Mouse (Mus musculus): Measurements from ENCODE around the gene Fbxo47.
"Not testable (repeated sequence)": the region's sequence is repeated elsewhere in the genome, so short reads cannot be mapped to it uniquely, and the experiment has no call there.

Fbxo47 gene

GRCm38 (mm10) chr11:97874396-97874795 is 9.6 kb downstream of the Fbxo47 start:
- H3K9me3 ChIP-seq (ENCODE audit: low read length) = no peaks in the 10 kb centered on the region
- H3K27me3 ChIP-seq (ENCODE audit: insufficient read depth, low read length) = no peaks in the 10 kb centered on the region
- no peaks in the 10 kb centered on the region for H3K4me1 ChIP-seq (replicated peaks; ENCODE audit: low read depth, low read length)
- no peaks in the 10 kb centered on the region for H3K36me3 ChIP-seq (ENCODE audit: insufficient read depth, low read length)
- H3K4me3 ChIP-seq (replicated peaks; ENCODE audit: low read length) = no peak overlapping the region
- TF ChIP-seq POU5F1 (IDR thresholded peaks at IDR 0.05; ENCODE audit: borderline replicate concordance, low read length) = no peak
- TF ChIP-seq CTCF (conservative IDR thresholded peaks at IDR 0.05; ENCODE audit: low read length) = no peak
- TF ChIP-seq NANOG (IDR thresholded peaks at IDR 0.05; ENCODE audit: borderline replicate concordance, low read length) = no peak

GRCm38 (mm10) chr11:97872378-97872777 is 11.6 kb downstream of the Fbxo47 start:
- H3K36me3 ChIP-seq (ENCODE audit: insufficient read depth, low read length); H3K27me3 ChIP-seq (ENCODE audit: insufficient read depth, low read length); H3K4me3 ChIP-seq (replicated peaks; ENCODE audit: low read length); H3K9me3 ChIP-seq (ENCODE audit: low read length); H3K4me1 ChIP-seq (replicated peaks; ENCODE audit: low read depth, low read length): not testable (repeated sequence)

DNA sequence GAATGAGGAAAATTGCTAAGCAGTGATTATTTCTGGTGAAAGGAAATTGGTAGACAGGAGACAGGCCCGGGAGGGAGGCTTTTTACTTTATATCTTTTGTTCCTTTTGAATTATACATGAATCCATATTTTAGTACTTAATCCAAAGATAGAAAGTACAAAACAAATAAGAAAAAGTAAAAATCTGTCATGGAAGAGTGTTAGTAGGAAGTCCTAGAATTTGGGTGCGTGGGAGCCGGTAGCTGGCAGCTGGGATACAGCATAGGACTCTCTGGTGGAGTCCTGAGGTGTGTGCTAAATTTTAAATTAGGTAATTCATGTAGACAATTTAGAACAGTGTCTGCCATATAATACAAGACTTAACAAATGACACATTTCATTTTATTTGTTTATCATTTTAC is 16.4 kb downstream of the Fbxo47 start:
- TF ChIP-seq POU5F1 (IDR thresholded peaks at IDR 0.05; ENCODE audit: borderline replicate concordance, low read length) (no peak), CTCF (conservative IDR thresholded peaks at IDR 0.05; ENCODE audit: low read length) (no peak), NANOG (IDR thresholded peaks at IDR 0.05; ENCODE audit: borderline replicate concordance, low read length) (no peak)
- H3K4me3 ChIP-seq (replicated peaks; ENCODE audit: low read length) = no peak overlapping the region
- H3K4me1 ChIP-seq (replicated peaks; ENCODE audit: low read depth, low read length) = peaks cover 3% of the 10 kb centered on the region
- no peaks in the 10 kb centered on the region for H3K9me3 ChIP-seq (ENCODE audit: low read length)
- no peaks in the 10 kb centered on the region for H3K36me3 ChIP-seq (ENCODE audit: insufficient read depth, low read length)
- H3K27me3 ChIP-seq (ENCODE audit: insufficient read depth, low read length) = no peaks in the 10 kb centered on the region

DNA sequence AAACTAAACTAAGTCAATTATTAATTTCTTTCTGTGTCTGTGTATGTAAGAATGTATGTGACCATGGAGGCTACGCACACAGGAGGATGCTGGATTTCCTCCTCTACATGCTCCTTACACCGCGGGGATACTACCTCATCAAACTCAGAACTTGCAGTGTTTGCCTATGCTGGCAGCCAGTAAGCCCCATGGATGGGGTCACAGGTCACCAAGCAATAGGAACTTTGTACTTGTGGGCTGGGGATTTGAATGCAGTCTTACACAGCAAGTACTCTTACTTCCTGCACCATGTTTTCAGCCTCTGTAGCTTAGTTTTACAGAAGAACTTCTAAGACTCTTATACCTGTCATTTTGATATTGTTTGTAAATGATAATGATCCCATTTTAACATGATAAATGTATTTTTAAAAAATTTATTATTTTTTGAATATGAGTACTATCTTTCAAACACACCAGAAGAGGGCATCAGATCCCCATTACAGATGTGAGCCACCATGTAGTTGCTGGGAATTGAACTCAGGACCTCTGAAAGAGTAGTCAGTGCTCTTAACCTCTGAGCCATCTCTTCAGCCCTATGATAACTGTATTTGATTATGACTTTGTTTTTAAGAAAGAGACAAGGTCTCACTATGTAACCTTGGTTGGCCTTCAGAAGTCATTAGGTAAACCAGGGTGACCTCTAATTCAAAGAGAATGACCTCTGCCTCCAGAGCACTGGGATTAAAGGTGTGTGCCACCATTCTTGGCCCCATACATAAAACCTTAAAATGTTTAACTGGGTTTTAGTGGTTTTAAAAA is 17.7 kb downstream of the Fbxo47 start:
- no peaks in the 10 kb centered on the region for H3K9me3 ChIP-seq (ENCODE audit: low read length)

DNA sequence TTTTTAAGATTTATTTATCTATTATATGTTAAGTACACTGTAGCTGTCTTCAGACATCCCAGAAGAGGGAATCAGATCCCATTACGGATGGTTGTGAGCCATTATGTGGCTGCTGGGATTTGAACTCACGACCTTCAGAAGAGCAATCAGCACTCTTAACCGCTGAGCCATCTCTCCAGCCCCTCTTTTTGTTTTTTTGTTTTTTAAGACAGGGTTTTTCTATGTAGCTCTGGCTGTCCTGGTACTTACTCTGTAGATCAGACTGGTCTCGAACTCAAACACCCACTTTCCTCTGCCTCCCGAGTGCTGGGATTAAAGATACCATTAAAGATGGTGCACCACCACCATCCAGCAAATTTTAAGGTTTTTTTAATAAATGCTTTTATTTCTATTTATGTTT is 18.5 kb downstream of the Fbxo47 start:
- Histone ChIP-seq H3K27me3 (ENCODE audit: insufficient read depth, low read length) (no peaks in the 10 kb centered on the region), H3K4me3 (replicated peaks; ENCODE audit: low read length) (no peak overlapping the region), H3K9me3 (ENCODE audit: low read length) (no peaks in the 10 kb centered on the region), H3K4me1 (replicated peaks; ENCODE audit: low read depth, low read length) (peaks cover 3% of the 10 kb centered on the region), H3K36me3 (ENCODE audit: insufficient read depth, low read length) (no peaks in the 10 kb centered on the region)
- TF ChIP-seq CTCF (conservative IDR thresholded peaks at IDR 0.05; ENCODE audit: low read length) (no peak), NANOG (IDR thresholded peaks at IDR 0.05; ENCODE audit: borderline replicate concordance, low read length) (no peak), POU5F1 (IDR thresholded peaks at IDR 0.05; ENCODE audit: borderline replicate concordance, low read length) (no peak)

More for the DNA sequence above, 17.7 kb downstream of the Fbxo47 start:
- no peak overlapping the region for H3K4me3 ChIP-seq (replicated peaks; ENCODE audit: low read length)
- H3K27me3 ChIP-seq (ENCODE audit: insufficient read depth, low read length) = no peaks in the 10 kb centered on the region
- no peak for TF ChIP-seq CTCF (conservative IDR thresholded peaks at IDR 0.05; ENCODE audit: low read length)
- no peak for TF ChIP-seq POU5F1 (IDR thresholded peaks at IDR 0.05; ENCODE audit: borderline replicate concordance, low read length)
- TF ChIP-seq NANOG (IDR thresholded peaks at IDR 0.05; ENCODE audit: borderline replicate concordance, low read length) = no peak
- peaks cover 3% of the 10 kb centered on the region for H3K4me1 ChIP-seq (replicated peaks; ENCODE audit: low read depth, low read length)
- H3K36me3 ChIP-seq (ENCODE audit: insufficient read depth, low read length) = no peaks in the 10 kb centered on the region

DNA sequence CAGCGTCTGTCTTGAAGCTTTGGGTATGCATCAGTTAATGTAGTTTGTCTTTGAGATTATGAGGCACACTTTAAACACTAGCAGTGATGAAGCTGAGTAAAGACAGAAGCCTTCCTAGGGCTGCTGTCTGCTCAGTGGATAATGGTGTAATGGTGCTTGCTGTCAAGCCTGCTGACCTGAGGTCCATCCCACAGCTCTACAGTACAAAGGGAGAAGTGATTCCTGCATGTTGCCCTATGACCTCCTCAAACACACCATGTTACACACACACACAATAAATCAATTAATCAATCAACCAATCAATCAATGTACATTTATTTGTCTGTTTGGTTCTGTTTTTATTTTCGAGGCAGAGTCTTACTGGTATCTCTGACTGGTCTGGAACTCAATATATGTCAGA is 21.8 kb downstream of the Fbxo47 start:
- Histone ChIP-seq H3K9me3 (ENCODE audit: low read length) (no peaks in the 10 kb centered on the region), H3K4me1 (replicated peaks; ENCODE audit: low read depth, low read length) (peaks cover 3% of the 10 kb centered on the region), H3K27me3 (ENCODE audit: insufficient read depth, low read length) (no peaks in the 10 kb centered on the region), H3K36me3 (ENCODE audit: insufficient read depth, low read length) (no peaks in the 10 kb centered on the region), H3K4me3 (replicated peaks; ENCODE audit: low read length) (no peak overlapping the region)
- TF ChIP-seq CTCF (conservative IDR thresholded peaks at IDR 0.05; ENCODE audit: low read length) = no peak
- no peak for TF ChIP-seq NANOG (IDR thresholded peaks at IDR 0.05; ENCODE audit: borderline replicate concordance, low read length)
- no peak for TF ChIP-seq POU5F1 (IDR thresholded peaks at IDR 0.05; ENCODE audit: borderline replicate concordance, low read length)

DNA sequence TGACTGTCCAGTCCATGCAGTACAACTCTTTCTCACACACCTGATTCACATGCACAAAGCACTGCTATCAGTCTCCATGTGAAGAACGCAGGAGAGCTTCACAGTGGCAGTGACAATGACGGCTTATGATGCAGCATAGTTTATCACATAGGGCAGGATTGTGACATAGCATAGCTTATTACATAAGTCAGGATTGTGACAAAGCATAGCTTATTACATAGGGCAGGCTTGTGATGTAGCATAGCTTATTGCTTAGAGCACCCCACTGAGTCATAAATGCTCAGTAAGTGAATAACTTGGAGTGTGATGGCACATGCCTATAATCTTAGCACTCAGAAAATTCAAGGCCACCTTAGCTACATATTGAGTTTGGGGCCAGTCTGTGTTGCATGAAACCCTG is 28.5 kb downstream of the Fbxo47 start:
- H3K36me3 ChIP-seq (ENCODE audit: insufficient read depth, low read length) = no peaks in the 10 kb centered on the region
- H3K27me3 ChIP-seq (ENCODE audit: insufficient read depth, low read length) = no peaks in the 10 kb centered on the region
- TF ChIP-seq NANOG (IDR thresholded peaks at IDR 0.05; ENCODE audit: borderline replicate concordance, low read length) = no peak
- no peak for TF ChIP-seq CTCF (conservative IDR thresholded peaks at IDR 0.05; ENCODE audit: low read length)
- TF ChIP-seq POU5F1 (IDR thresholded peaks at IDR 0.05; ENCODE audit: borderline replicate concordance, low read length) = no peak

DNA sequence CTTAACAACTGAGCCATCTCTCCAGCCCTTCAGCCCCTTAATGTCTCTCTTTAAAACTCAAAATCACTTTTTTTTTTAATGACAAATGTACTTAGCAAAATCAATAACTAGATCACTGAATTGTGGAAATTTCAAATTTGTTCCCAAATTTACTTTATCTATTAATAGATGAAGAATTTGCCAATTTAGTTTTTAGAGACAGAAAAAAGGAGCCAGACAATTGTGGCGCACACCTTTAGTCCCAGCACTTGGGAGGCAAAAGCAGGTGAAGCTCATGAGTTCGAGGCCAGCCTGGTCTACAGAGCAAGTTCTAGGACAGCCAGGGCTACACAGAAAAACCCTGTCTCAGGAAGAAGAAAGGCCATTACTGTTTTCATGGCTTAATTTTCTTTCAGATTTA is 32.4 kb downstream of the Fbxo47 start:
- no peaks in the 10 kb centered on the region for H3K9me3 ChIP-seq (ENCODE audit: low read length)
- no peaks in the 10 kb centered on the region for H3K36me3 ChIP-seq (ENCODE audit: insufficient read depth, low read length)
- TF ChIP-seq CTCF (conservative IDR thresholded peaks at IDR 0.05; ENCODE audit: low read length) (no peak), NANOG (IDR thresholded peaks at IDR 0.05; ENCODE audit: borderline replicate concordance, low read length) (no peak), POU5F1 (IDR thresholded peaks at IDR 0.05; ENCODE audit: borderline replicate concordance, low read length) (no peak)
- no peak overlapping the region for H3K4me3 ChIP-seq (replicated peaks; ENCODE audit: low read length)
- peaks cover 20% of the 10 kb centered on the region for H3K4me1 ChIP-seq (replicated peaks; ENCODE audit: low read depth, low read length)
- H3K27me3 ChIP-seq (ENCODE audit: insufficient read depth, low read length) = no peaks in the 10 kb centered on the region

More for the DNA sequence above, 28.5 kb downstream of the Fbxo47 start:
- Histone ChIP-seq H3K4me3 (replicated peaks; ENCODE audit: low read length) (no peak overlapping the region), H3K4me1 (replicated peaks; ENCODE audit: low read depth, low read length) (peaks cover 4% of the 10 kb centered on the region), H3K9me3 (ENCODE audit: low read length) (no peaks in the 10 kb centered on the region)

DNA sequence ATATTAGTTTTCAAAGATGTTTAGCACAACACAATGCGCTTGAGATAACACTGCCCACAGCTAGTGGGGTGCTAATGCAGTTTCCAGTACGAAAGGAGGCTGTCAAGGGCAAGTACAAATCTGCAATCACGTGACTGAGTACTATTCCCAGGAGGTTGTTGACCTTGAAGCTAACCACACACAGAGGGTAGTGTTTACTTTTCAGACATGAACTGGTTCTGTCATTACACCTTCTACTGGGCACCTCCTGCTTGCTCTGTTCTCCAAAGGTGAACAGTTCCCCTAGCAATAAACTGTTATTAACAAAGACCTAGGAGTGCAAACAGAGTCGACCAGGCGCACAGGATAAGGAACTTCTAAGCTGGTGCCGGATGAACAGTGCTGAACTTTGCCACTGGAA is 33.6 kb downstream of the Fbxo47 start:
- no peaks in the 10 kb centered on the region for H3K36me3 ChIP-seq (ENCODE audit: insufficient read depth, low read length)

More for the DNA sequence above, 33.6 kb downstream of the Fbxo47 start:
- TF ChIP-seq CTCF (conservative IDR thresholded peaks at IDR 0.05; ENCODE audit: low read length) = no peak
- no peak for TF ChIP-seq NANOG (IDR thresholded peaks at IDR 0.05; ENCODE audit: borderline replicate concordance, low read length)
- TF ChIP-seq POU5F1 (IDR thresholded peaks at IDR 0.05; ENCODE audit: borderline replicate concordance, low read length) = no peak
- peaks cover 20% of the 10 kb centered on the region for H3K4me1 ChIP-seq (replicated peaks; ENCODE audit: low read depth, low read length)
- H3K9me3 ChIP-seq (ENCODE audit: low read length) = no peaks in the 10 kb centered on the region
- H3K4me3 ChIP-seq (replicated peaks; ENCODE audit: low read length) = no peak overlapping the region
- H3K27me3 ChIP-seq (ENCODE audit: insufficient read depth, low read length) = no peaks in the 10 kb centered on the region

Data from E14TG2a.4 (cell line).